In genomic region chr10:62383011-62383410, GRCm38 (mm10) we compare ENCODE assay signal across 11 mouse cellular contexts.
"Had no signal": no experiment of that assay in that cellular context is flagged by ENCODE, and none has a peak within 500 bp of the region (broad histone marks: within the 10 kb centered on the region; RNA-seq: fewer than 3 reads in every experiment).

No protein-coding gene starts in this region.

- DNase-seq: kidney, adult 2 months; kidney, postnatal 36 days; left cerebral cortex, postnatal 4 days; lung, adult 18-20 months; right cerebral cortex, adult 18-20 months; right cerebral cortex, postnatal 25 days; thymus, postnatal 14 days had no signal

- H3K27ac ChIP-seq: limb, embryonic 13.5 days; midbrain, embryonic 13.5 days; neural tube, embryonic 15.5 days; stomach, postnatal 0 days had no signal

- ATAC-seq: midbrain, embryonic 13.5 days had no signal

- H3K4me3 ChIP-seq: limb, embryonic 13.5 days; midbrain, embryonic 13.5 days; neural tube, embryonic 15.5 days had no signal
